Mouse (Mus musculus): ENCODE measurements at regions not wholly inside any gene's neighbourhood (a gene's known extent, or its start where the extent isn't known, plus 50 kb on each side); places are given as distances from the start of the nearest gene placed in this dataset.

DNA sequence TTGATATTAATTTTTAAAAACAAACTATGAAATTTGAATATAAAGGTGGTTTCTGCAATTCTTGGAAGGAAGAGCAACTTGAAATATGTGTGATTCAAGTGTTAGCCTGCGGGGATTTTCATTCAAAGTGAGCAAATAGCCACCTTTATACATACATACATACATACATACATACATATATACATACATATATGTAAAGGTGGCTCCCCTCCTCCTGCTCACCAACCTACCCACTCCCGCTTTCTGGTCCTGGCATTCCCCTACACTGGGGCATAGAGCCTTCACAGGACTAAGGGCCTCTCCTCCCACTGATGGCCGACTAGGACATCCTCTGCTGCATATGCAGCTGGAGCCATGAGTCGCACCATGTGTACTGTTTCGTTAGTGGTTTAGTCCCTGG, 221.3 kb upstream of the Pde3a start:
- no peak for DNase-seq (ENCODE audit: low spot score in 2 of 2)

DNA sequence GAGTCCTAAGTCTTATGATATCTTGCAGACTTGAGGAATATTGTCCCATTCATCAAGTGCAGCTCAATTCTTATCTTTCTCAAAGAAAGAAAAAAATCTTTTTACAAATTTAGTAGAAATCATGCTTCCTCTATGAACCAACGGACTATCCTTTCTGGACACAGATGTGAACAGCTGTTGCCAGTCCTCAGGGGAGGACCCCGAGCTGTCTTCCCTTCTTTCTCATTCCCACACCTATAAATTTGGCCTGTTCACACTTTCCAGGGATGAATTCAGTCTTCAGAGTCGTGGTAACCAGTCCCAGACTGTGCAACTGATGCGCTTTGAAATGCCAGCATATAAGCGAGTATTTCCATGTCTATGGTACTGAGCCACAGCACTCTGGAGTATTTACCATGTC, 214.2 kb upstream of the Pde3a start:
- no peak for DNase-seq (ENCODE audit: low spot score in 2 of 2)

GRCm38 (mm10) chr6:141041358-141041757, 207.7 kb upstream of the Pde3a start:
- peak in 1 of 2 experiments; percentile 47 for DNase-seq (ENCODE audit: low spot score in 2 of 2)

DNA sequence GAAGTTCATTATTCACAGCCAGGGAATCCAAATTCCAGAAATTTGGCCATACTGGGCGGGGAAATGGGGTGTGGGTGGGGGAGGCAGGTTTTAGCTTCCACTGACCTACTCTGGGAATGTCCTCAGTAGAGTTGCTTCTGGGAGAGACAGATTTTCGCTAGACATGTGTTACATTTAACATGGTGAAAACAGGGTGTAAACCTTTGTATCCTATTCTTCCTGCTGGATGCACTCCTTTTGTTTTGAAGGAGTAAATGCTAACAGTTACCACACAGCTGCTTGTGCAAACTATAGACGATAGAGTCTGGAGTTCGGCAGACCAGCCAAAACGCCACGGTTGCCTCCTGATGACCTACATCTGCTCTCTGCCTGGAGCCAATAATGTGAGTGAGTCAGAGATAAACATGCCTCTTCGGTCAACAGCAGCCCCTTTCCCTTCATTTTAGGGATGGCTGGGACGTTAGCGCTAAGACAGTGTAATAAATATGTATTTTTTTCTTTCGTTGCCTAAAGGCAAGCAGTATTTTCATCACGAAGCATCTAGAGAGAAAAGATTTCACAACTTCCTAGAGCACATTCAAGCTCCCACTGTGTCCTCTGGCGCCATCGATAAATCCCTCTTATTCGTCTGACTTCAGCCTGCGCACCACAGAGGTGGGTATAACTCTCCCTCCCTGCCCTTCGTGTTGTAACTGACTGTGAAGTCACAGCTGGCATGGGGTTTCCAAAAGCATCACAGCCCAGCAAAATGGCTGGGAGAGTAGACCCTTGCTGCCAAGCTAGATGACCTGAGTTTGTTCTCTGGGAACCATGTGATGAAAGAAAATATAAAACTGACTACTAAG, 207.1 kb upstream of the Pde3a start:
- DNase-seq (ENCODE audit: low spot score in 2 of 2), result peak in 1 of 2 experiments; percentile 68

GRCm38 (mm10) chr6:141048271-141048670, 200.8 kb upstream of the Pde3a start:
- no peak for DNase-seq (ENCODE audit: low spot score in 2 of 2)

GRCm38 (mm10) chr6:141050038-141050684, 198.9 kb upstream of the Pde3a start:
- no peak for DNase-seq (ENCODE audit: low spot score in 2 of 2)

DNA sequence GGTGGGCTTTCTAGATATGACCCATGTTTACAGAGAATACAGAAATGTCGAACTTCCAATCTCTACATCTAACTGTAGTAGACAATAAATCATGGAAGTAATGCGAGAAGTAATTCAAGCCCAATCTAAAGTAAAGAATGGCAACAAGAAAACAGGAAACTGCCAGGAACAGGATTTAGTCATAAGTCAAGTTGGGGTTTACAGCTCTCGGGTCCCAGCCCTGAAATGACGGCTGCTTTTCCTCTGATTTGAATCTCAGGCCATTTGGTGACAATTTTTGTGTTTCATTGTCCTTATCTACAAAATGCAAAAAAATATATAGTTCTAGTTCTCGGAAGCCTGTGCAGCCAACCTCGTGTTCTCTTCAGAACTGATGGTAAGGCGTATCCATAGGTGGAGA, 195.0 kb upstream of the Pde3a start:
- DNase-seq (ENCODE audit: low spot score in 2 of 2), result no peak

DNA sequence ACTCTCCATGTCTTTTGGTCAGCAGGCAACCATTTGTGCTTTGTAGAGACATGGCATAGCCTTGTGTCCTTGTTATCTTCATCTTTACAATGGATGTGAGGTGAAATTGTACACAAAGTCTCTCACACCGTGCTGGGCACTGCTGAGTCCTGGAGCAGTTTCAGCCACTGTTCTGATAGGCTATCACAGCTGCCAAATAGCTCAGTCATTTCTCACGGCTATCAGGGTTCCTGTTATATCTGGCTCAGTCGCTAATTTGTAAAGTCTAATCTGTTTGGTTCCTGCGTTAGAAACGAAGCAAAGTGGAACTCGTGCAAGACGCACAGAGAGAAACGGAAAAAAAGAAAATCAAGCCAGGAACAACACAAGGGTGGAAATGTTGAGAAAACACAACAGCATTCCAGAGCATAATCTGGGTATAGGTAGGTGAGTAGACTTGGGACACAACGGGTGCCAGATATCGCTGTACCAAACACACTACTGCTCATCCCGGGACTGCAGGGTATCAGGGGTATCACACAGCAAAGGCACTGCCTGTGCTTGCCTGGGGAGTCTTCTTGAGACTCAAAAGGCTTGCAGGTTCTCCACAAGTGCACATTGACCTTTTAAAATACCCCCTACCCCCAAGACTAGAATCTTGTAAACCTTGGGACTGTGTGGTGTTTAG, 189.7 kb upstream of the Pde3a start:
- DNase-seq (ENCODE audit: low spot score in 2 of 2), result no peak

DNA sequence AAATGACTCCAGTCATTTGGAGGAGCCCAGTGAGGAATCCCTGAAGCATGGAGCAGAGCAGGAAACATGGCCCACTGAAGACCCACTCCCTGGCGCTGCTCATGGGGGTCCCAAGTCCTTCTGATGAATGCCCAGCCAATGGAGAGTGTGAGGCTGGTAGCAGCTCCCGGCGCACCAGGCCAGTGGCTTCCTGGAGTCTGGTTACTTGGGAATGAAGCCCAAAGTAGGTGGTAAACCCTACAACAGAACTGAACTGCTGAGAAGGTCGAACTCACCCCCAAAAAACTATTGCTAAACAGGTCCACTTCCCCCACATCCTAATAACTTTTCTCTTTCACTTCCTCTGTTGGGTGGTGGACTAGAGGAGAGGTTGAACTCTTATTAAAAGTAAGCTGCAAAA, 183.3 kb upstream of the Pde3a start:
- DNase-seq (ENCODE audit: low spot score in 2 of 2), result no peak

DNA sequence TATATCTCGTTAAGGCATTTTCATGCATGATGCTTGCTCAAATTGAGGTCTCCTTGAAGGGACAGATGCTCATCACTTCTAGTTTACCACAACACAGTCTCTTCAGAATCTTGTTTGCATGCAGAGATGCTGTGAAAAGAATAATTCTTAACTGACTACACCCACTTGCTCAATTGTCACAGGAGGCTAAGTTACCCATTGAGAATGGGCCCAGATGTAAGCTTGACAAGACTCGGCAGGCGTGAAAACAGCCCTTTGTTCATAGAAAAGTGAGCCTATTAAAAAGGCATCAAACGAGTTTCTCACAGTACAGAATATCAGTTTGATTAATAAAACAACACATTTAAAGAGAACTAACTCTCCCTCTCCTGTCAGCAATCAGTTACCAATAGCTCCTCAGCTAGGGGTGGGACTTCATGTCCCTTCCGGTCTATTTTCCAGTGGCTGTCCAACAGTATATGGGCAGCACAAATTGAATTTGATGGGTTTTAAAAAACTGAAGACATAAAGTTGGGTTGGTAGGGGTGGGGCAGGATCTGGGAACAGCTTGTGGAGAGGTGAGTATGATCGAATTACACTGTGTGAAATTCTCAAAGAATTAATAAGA, 180.1 kb upstream of the Pde3a start:
- DNase-seq (ENCODE audit: low spot score in 2 of 2), result no peak

DNA sequence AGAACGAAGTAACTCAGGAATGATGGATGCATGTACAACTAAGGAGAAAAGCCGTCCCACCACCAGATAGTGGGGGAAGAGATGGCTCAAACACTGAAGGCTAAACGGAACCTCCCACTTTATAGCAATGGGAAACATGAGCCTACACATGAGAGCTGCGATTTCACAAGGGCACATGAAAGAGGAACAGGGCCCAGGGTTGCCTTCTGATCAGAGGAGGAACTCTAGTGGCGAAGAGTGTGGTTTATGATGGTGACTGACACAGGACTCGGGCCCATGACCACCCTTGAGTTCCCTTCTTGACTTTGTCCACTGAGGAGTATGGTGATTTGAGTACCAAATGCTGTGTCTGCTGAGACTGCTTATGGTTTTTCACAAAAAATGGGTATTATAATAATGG, 179.2 kb upstream of the Pde3a start:
- no peak for DNase-seq (ENCODE audit: low spot score in 2 of 2)

- DNase-seq (ENCODE audit: low spot score in 2 of 2), result no peak
These were observed 177.6 kb upstream of the Pde3a start for GRCm38 (mm10) chr6:141071507-141071906.

- DNase-seq (ENCODE audit: low spot score in 2 of 2), result no peak
These were observed 157.8 kb upstream of the Pde3a start for GRCm38 (mm10) chr6:141091076-141091780.

- no peak for DNase-seq (ENCODE audit: low spot score in 2 of 2)
These were observed 157.3 kb upstream of the Pde3a start for GRCm38 (mm10) chr6:141091781-141092140.

DNA sequence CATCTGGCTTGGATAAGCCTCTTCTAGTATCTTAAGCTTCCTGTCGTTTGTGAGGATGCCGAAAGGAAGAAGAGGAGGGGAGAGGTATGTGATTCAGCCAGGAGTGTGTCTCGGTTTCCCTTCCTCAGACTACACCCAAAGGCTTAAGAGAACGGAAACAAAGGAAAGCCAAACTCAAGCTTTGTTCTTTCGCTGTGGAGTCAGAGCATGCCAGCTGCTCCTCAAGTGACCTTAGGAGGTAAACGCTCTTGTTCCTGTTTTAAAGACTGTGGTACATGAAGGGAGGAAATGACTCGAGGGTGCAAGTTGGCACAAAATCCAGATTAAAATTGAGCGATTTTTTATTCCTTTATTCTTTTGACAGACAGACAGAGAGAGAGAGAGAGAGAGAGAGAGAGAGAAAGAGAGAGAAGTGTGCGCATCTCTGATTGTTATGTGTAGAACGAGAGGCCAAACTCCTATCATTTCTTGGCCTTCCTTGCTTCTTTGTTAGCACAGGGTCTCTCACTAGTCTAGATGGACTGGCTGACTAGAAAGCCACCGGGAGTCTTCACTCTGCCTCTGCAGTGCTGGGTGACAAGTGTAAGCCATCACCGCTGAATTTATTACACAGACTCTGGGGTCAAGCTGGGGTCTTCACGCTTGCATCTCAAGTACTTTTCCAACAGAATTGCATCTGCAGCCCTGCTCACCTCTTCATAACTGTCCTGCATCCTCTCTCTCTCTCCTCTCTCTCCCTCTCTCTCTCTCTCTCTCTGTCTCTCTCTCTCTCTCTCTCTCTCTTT, 151.5 kb upstream of the Pde3a start:
- DNase-seq (ENCODE audit: low spot score in 2 of 2), result no peak

DNA sequence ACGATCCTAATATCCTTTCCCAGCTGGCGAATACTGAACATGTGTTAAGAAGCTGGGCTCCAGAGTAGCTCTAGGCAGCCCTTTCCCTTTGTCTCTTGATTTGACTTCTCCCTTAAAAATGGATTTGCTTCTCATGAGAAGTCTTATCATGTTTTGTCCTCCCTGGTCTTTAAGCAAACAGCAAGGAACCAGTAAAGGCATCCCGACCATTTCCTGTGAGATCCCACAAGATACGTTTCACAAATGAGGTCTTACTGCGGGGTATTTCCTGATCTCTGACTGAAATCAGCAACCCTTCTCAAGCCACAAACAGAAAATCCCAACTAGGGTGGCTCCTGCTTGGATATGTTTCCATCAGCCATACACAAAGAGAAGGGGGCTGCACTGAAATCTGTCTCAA, 130.8 kb upstream of the Pde3a start:
- no peak for DNase-seq (ENCODE audit: low spot score in 2 of 2)

GRCm38 (mm10) chr6:141126614-141127396, 122.3 kb upstream of the Pde3a start:
- no peak for DNase-seq (ENCODE audit: low spot score in 2 of 2)

- DNase-seq (ENCODE audit: low spot score in 2 of 2), result no peak
These were observed 119.5 kb upstream of the Pde3a start for GRCm38 (mm10) chr6:141129596-141129995.

GRCm38 (mm10) chr6:141134176-141134575, 114.9 kb upstream of the Pde3a start:
- no peak for DNase-seq (ENCODE audit: low spot score in 2 of 2)
